Mouse (Mus musculus) liver, embryonic 15.5 days (tissue): ENCODE data around the gene Fam213b. TPM values are rescaled to one million over a fixed set of nuclear protein-coding genes. Genes with fewer than 3 reads are reported as not detected.
A peak's percentile ranks its signal among the peaks of the same experiment; 100 is the strongest.

Source experiments
- ATAC-seq: fragments of 200-750 bp; cut with Nextera tagmentation; 2 replicates; pipeline ENCODE4 v1.8.0; 2017; ENCODE audit warnings: moderate number of reproducible peaks, mild to moderate bottlenecking, moderate library complexity; ENCODE audit not compliant: insufficient read depth
- H3K27ac ChIP-seq: fragments of 300-500 bp; sonication (generic); replicated peaks from 2 replicates; pipeline ENCODE4 v1.5.1; 2015; ENCODE audit warnings: mild to moderate bottlenecking, inconsistent platforms
- H3K27me3 ChIP-seq: fragments of 300-500 bp; sonication (generic); 2 replicates; pipeline ENCODE4 v1.6.1; 2015; ENCODE audit warnings: mild to moderate bottlenecking, inconsistent platforms
- H3K36me3 ChIP-seq: fragments of 300-500 bp; sonication (generic); replicated peaks from 2 replicates; pipeline ENCODE4 v1.6.1; 2015; ENCODE audit warnings: moderate library complexity, mild to moderate bottlenecking, inconsistent platforms
- H3K4me1 ChIP-seq: fragments of 300-500 bp; sonication (generic); replicated peaks from 2 replicates; pipeline ENCODE4 v1.6.1; 2015; ENCODE audit warnings: inconsistent platforms
- H3K4me2 ChIP-seq: fragments of 300-500 bp; sonication (generic); 2 replicates; pipeline ENCODE4 v1.6.1; 2015; ENCODE audit warnings: moderate library complexity, mild to moderate bottlenecking, inconsistent platforms
- H3K4me3 ChIP-seq: fragments of 300-500 bp; sonication (generic); replicated peaks from 2 replicates; pipeline ENCODE4 v1.5.1; 2015; ENCODE audit warnings: mild to moderate bottlenecking, inconsistent platforms
- H3K9ac ChIP-seq: fragments of 300-500 bp; sonication (generic); 2 replicates; pipeline ENCODE4 v1.6.1; 2015; ENCODE audit warnings: moderate library complexity, mild to moderate bottlenecking, inconsistent platforms
- H3K9me3 ChIP-seq: fragments of 300-500 bp; sonication (generic); replicated peaks from 2 replicates; pipeline ENCODE4 v1.6.1; 2016; ENCODE audit warnings: inconsistent platforms
- WGBS: fragments of 180-500 bp; shearing (Covaris S2); methylation state at CpG from one replicate; pipeline ENCODE4 v1.1.7; 2015; ENCODE audit warnings: mixed read lengths; ENCODE audit not compliant: insufficient replicate concordance; 5-methylcytosine and 5-hydroxymethylcytosine counted together
- polyA plus RNA-seq: library from polyadenylated mRNA; unstranded; fragments of >200 nt; fragmentation: Nextera tagmentation; extraction: Ambion mirVana; gene quantifications from 2 replicates; pipeline ENCODE4 v1.2.1, GENCODE M21; 2015

Gene Fam213b
- polyA plus RNA-seq, 1 experiment from 2014 or later = 9.0 TPM

DNA sequence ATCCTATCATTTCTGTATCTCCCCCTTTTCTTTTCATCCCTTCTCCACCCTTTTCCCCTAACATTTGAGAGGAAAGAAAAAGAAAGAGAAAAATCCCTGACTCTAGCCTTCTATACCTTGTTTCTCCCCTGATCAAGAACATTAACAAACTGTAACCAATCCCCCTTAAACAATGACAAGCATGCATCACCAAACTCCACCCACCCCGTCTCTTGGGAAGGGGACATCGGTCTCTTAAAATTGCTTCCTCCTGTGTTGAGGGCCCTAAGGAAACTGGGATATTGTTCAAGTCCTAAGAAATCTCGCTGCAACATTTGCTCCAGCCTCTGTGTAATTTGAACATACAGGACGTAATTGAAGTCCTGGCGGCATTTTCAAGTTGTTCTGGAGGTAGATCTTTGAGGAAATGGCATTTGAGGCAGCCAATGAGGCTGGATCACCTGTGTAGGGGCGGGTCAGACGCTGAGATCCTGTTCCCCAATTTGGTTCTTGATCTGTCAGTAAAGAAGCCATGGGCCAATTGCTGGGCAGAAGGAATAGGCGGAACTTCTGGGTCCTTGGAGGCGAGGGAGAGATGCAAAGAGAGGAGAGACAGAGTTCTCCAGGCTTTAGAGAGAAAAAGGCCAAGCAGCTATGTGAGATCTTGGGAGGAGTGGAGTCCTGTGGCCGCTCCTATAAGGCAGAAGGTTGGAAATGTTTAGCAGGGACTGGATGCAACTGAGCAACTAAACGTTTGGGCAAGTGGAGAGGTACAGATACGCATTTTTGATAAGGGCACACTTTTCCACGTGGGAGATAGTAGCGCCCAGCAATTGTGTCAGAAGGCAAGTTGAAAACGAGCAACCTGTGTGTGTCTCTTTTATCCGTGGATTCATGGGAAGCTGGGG, 5.5 kb upstream of the Fam213b start:
- Histone ChIP-seq H3K9me3 (no peaks in the 10 kb centered on the region), H3K4me1 (peaks cover 54% of the 10 kb centered on the region), H3K4me3 (peak overlapping the region; percentile 62), H3K27me3 (peaks cover 21% of the 10 kb centered on the region; the same call in 1 of the 2 replicates), H3K36me3 (no peaks in the 10 kb centered on the region), H3K9ac (peak overlapping the region; percentile 65), H3K4me2 (peak overlapping the region; percentile 77), H3K27ac (peak overlapping the region; percentile 82)
- ATAC-seq = peak; percentile 94
- WGBS = 2% methylated on average over 16 of the region's 16 CpGs

DNA sequence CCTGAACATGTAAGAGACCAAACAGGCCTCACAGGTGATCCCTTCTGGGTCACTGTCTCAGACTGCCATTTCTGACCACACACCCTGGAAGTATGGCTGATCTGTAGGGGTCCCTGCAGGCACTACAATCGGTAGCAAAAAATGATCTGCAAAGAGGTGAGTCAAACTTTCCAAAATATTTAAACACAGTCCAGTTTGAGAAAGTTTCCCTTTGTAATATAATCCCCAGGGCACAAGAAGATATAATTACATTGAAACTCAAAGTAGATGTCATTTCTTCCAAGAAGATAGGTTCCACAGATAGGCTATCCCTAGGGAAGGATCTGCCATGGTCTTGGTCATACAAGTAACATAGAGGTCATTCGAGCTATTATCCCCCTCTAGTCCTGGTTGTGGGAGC, 3.4 kb upstream of the Fam213b start:
- Histone ChIP-seq H3K9me3 (no peaks in the 10 kb centered on the region), H3K27ac (no peak overlapping the region), H3K27me3 (peaks cover 33% of the 10 kb centered on the region), H3K4me1 (peaks cover 59% of the 10 kb centered on the region), H3K4me3 (no peak overlapping the region), H3K4me2 (no peak overlapping the region), H3K36me3 (no peaks in the 10 kb centered on the region), H3K9ac (no peak overlapping the region)
- no peak for ATAC-seq
- 71% methylated on average over 2 of the region's 2 CpGs for WGBS

DNA sequence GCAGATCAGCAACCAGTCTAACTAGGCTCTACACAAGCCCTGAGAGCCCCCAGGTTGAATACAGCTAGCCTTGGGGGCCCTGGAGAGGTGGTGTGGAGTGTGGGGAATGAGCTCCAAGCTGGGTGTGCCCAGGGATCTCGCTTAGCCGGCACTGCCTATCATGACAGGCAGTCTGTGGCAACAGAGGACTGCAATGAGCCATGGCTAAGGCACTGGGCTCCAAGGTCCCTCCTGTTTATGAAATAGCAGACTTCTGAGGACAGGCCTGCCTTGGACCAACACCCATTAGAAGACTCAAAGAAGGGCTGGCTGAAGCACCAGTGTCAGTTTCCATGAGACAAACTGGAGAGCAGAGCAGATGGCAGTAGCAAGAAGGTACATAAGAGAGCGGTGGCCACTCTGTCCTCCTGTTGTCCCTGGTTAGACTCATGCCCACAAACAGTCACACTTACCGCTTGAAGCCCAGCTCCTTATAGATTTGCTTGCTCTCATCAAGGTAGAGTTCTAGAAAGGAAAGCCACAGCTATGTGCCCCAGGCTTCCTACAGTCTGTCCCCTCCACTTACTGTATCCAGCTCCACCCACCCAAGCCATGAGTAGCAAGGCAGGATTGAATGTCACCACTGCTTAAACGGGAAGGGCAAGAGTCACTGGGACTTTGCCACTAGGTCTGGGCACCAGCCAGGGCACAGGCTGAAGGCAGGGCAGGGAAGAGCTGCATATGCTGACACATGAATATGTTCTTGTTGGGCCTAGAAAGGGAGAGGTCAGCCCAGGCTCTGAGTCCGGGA, 1.1 kb downstream of the Fam213b start:
- H3K4me1 ChIP-seq = peaks cover 26% of the 10 kb centered on the region
- 0 out of 2 replicates have a peak overlapping the region, but pooled peaks have one; percentile 37 for H3K9ac ChIP-seq
- H3K27ac ChIP-seq = no peak overlapping the region
- peak overlapping the region; percentile 78 for H3K4me2 ChIP-seq
- 64% methylated on average over 6 of the region's 6 CpGs for WGBS
- no peaks in the 10 kb centered on the region for H3K9me3 ChIP-seq
- no peaks in the 10 kb centered on the region for H3K36me3 ChIP-seq
- H3K4me3 ChIP-seq = peak overlapping the region; percentile 49
- peaks cover 78% of the 10 kb centered on the region for H3K27me3 ChIP-seq
- no peak for ATAC-seq

- Histone ChIP-seq H3K4me3 (no peak overlapping the region), H3K9ac (no peak overlapping the region), H3K4me1 (peaks cover 26% of the 10 kb centered on the region), H3K9me3 (no peaks in the 10 kb centered on the region), H3K27ac (no peak overlapping the region), H3K27me3 (peaks cover 88% of the 10 kb centered on the region), H3K4me2 (no peak overlapping the region), H3K36me3 (no peaks in the 10 kb centered on the region)
- ATAC-seq = no peak
- 60% methylated on average over 5 of the region's 5 CpGs for WGBS
Observed at GRCm38 (mm10) chr4:154895549-154895948, 3.4 kb downstream of the Fam213b start.

DNA sequence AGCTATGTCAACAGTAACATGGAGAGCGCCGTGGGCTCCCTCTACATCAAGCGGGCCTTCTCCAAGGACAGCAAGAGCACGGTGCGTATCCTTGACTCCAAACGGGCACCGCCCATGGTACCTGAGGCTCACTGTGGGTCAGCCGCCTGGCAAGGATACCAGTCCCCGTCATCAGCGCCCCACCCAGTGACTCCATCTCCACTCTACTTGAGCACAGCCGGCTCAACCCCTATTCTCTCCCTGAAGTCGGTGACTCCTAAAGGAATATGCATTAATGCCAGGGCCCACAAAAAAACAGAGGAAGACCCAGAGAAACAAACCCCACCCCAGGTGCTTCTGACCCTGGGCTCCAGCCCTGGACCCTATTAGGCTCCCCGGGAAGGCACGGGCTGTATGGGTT, 8.0 kb downstream of the Fam213b start:
- H3K4me2 ChIP-seq = no peak overlapping the region
- H3K27me3 ChIP-seq = peaks cover 90% of the 10 kb centered on the region
- no peaks in the 10 kb centered on the region for H3K9me3 ChIP-seq
- H3K4me1 ChIP-seq = no peaks in the 10 kb centered on the region
- ATAC-seq = no peak
- no peaks in the 10 kb centered on the region for H3K36me3 ChIP-seq
- no peak overlapping the region for H3K27ac ChIP-seq
- H3K4me3 ChIP-seq = no peak overlapping the region
- WGBS = 71% methylated on average over 14 of the region's 14 CpGs
- H3K9ac ChIP-seq = no peak overlapping the region

GRCm38 (mm10) chr4:154887593-154888250, 11.2 kb downstream of the Fam213b start:
- Histone ChIP-seq H3K4me1 (peaks cover 9% of the 10 kb centered on the region), H3K27me3 (peaks cover 87% of the 10 kb centered on the region), H3K36me3 (no peaks in the 10 kb centered on the region), H3K9ac (no peak overlapping the region), H3K27ac (no peak overlapping the region), H3K4me3 (no peak overlapping the region), H3K9me3 (no peaks in the 10 kb centered on the region), H3K4me2 (no peak overlapping the region)
- WGBS = 67% methylated on average over 15 of the region's 15 CpGs
- no peak for ATAC-seq

- no peak for ATAC-seq
- Histone ChIP-seq H3K9me3 (no peaks in the 10 kb centered on the region), H3K4me2 (no peak overlapping the region), H3K36me3 (no peaks in the 10 kb centered on the region), H3K4me3 (no peak overlapping the region), H3K27me3 (peaks cover 85% of the 10 kb centered on the region), H3K27ac (no peak overlapping the region), H3K9ac (no peak overlapping the region), H3K4me1 (peaks cover 16% of the 10 kb centered on the region)
- 58% methylated on average over 13 of the region's 13 CpGs for WGBS
Observed at GRCm38 (mm10) chr4:154886876-154887592, 11.9 kb downstream of the Fam213b start.

DNA sequence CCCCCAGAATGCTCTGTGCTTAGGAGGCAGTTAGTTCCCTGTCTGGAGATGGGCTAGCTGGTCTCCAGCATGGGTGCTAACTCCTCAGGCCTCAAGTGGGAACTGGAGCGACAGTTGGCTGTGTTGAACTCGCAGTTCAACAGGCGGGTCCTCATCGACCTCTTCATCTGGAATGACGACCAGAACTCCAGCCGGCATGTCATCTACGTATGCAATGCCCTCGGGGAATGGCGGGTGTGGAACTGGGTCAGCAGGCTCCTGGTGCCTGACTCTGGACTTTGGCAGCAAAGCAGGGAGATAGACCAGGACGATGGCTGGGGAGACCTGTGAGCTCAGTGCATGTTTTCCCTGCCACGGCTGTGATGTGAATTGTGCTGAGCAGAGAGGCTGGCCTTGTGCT, 13.5 kb downstream of the Fam213b start:
- Histone ChIP-seq H3K4me1 (peaks cover 32% of the 10 kb centered on the region), H3K4me2 (no peak overlapping the region), H3K4me3 (no peak overlapping the region), H3K9me3 (no peaks in the 10 kb centered on the region), H3K9ac (no peak overlapping the region), H3K36me3 (no peaks in the 10 kb centered on the region), H3K27ac (no peak overlapping the region), H3K27me3 (peaks cover 69% of the 10 kb centered on the region)
- ATAC-seq = no peak
- WGBS = 63% methylated on average over 11 of the region's 11 CpGs

DNA sequence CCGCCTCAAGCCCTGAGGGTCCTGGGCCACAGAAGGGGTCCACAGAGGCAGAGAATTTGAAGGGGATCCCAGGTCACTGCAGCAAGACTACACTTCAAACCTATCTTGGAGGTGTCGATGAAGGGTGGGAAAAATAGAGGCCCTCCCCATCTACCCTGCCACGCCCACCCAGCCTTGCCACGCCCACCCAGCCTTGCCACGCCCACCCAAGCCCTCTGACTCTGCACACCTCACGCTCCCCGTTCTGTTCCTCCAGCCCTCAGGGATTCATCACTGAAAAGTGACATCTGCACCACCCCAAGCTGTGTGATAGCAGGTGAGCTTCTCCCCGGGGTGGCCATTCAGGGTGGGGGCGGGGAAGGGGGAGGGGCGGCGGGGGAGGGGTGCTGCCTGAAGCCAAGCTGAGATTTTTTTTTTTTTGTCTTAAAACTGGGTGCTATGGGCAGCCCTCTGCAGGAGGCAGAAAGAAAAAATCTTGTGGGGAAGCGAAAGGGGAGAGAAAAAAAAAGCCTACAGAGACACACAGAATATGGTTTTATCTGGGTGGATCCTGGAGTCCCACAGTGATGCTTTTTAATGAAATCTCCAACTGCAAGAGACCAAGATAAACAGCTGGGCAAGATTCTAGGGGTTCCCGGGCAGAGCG, 16.8 kb downstream of the Fam213b start:
- H3K27me3 ChIP-seq = peaks cover 44% of the 10 kb centered on the region
- H3K9ac ChIP-seq = peak overlapping the region; percentile 60
- H3K27ac ChIP-seq = peak overlapping the region; percentile 95
- peak; percentile 35 for ATAC-seq
- 12% methylated on average over 14 of the region's 14 CpGs for WGBS
- peaks cover 52% of the 10 kb centered on the region for H3K4me1 ChIP-seq
- peak overlapping the region; percentile 57 for H3K4me2 ChIP-seq
- no peaks in the 10 kb centered on the region for H3K9me3 ChIP-seq
- peak overlapping the region; percentile 42 for H3K4me3 ChIP-seq
- no peaks in the 10 kb centered on the region for H3K36me3 ChIP-seq

DNA sequence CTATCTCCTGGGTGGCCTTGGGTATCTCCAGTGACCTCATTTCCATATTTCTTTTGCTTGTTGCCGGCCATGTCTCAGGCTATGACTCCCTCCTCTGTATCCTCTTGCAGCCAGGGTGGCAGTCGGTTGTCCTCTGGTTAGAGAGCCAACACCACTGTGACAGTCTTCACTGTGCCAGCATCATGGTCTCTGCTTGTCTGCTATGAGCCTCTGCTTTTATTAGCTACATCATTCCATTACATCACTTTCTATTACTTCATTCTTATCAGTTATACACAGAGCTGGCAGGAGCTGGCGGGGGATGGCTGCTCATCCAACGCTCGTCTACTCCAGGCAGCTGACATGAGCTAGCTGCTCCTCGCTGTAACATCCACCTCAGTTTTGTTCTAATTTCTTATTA, 18.2 kb downstream of the Fam213b start:
- peaks cover 52% of the 10 kb centered on the region for H3K4me1 ChIP-seq
- peak overlapping the region; percentile 28 for H3K4me3 ChIP-seq
- peaks cover 43% of the 10 kb centered on the region for H3K27me3 ChIP-seq
- 24% methylated on average over 6 of the region's 6 CpGs for WGBS
- ATAC-seq = peak; percentile 87
- H3K9me3 ChIP-seq = no peaks in the 10 kb centered on the region
- peak overlapping the region; percentile 95 for H3K27ac ChIP-seq
- H3K4me2 ChIP-seq = peak overlapping the region; percentile 57
- H3K9ac ChIP-seq = peak overlapping the region; percentile 63
- no peaks in the 10 kb centered on the region for H3K36me3 ChIP-seq
